Mouse (Mus musculus): ENCODE data around the gene Zranb3.

- TF ChIP-seq CTCF (IDR thresholded peaks at IDR 0.05; ENCODE audit: low read depth, low read length): no peak
- TF ChIP-seq POLR2A (IDR thresholded peaks at IDR 0.05; ENCODE audit: extremely low read depth, insufficient read depth, low read length): no peak
Measured at GRCm38 (mm10) chr1:128062167-128062566, 40.7 kb downstream of the Zranb3 start.
